Mouse (Mus musculus) adrenal gland, adult 10 weeks (tissue): Measurements from ENCODE around the gene Cks2. TPM values are rescaled to one million over a fixed set of nuclear protein-coding genes. Genes with fewer than 3 reads are reported as not detected.

Experiments
- polyA plus RNA-seq: library from polyadenylated mRNA; stranded (reverse); fragments of 350-450 nt; fragmentation: Illumina TruSeq; extraction: RNeasy Lipid Tissue Mini Kit (QIAGEN cat#74804); gene quantifications from one replicate; pipeline ENCODE4 v1.2.3, GENCODE M21; 2014; ENCODE audit warnings: low read depth, low replicate concordance

Gene Cks2
- 48.1 TPM for polyA plus RNA-seq

DNA sequence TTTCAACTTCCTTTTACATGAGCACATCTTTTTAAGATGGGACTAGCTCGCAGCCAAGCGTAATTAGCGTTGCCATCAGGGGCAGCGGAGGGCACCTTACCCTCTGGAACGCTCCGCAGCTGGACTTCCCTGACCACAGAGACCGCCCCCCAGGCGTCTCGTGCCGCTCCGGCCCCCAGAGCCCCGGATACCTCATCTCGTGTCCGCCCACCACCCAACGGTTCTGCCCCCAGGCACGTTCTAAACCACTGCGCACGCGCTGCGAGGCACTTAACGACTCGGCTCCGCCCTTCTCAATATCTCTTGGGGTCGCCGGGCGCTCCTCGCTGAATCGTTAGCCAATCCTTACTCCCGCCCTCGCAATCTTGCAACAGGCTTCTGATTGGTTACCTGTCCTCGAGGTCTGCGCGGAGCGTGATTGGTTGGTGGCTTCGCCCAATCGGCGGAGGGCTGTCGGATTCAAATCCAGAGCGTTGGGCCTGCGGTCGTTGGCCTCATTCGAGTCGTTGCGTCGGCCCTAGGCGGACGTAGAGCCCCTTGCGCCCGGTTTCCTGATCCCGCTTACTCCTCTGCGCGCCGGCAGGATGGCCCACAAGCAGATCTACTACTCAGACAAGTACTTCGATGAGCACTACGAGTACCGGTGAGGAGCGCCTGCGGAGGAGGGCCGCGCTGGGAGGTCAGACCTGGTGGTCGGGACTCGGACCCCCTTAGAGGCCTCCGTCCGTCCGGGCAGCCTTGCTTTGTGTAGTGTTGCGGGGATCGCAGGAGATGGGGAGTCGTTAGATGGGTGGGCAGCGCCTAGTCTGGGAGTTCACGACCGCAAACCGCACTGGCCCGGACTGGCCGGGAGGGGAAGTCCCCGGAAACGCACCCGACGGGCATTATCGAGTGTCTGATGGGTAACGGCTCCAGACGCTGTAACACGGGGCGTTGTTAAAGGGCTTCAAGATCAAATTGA lies at the start of gene Cks2:
Gene Cks2 (plus strand): TSS at position 404 of the 961 bp plus-strand sequence.

DNA sequence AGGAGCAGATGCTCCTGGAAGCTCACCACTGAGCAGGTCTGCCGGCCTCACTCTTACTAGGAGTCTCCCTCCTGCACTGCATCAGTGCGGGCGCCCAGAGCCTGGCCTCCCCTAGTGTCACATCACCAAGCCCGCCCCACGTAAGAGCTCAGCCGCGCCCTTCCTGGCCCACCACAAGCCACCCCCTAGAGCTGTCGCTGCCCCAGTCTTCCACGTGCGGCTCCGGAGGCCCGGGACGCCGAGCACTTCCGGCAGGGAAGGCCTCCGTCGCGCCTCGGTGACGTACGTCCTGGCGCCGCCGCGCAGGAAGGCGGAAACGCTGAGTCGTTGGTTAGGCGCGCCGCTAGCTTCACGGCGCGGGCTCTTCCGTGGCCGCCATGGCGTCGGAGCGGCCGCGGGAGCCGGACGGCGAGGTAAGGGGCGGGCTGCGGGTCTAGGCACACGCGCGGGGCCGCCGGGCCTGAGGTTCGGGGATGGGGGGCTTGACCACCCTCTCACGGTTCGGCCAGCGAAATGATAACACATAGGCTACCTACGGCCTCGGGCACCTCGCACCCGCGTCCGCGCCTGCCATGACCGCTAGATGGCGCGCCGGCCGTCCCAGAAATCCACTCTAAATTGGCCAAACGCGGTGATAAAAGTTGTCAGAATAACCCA lies 6.5 kb downstream of the Cks2 start, which contains the start of gene Secisbp2:
Gene Secisbp2 (plus strand): TSS at position 290 of the 657 bp plus-strand sequence.

Other genes with a start within 250 kb of the Cks2 start
- gene S1pr3, start 236.6 kb upstream of the Cks2 start, polyA plus RNA-seq, result 5.4 TPM
- not detected for gene Shc3, start 75.8 kb upstream of the Cks2 start, polyA plus RNA-seq
- gene Secisbp2, start 6.5 kb downstream of the Cks2 start, polyA plus RNA-seq, result 10.6 TPM
- 2.2 TPM for gene Sema4d, start 148.5 kb downstream of the Cks2 start, polyA plus RNA-seq
- gene Gadd45g, start 201.4 kb downstream of the Cks2 start, polyA plus RNA-seq, result not detected